Mouse (Mus musculus) T-cell, adult 2 months (primary cell): Measurements from ENCODE around the gene Sh2b2.
"Not testable (repeated sequence)": the region's sequence is repeated elsewhere in the genome, so short reads cannot be mapped to it uniquely, and the experiment has no call there.

ENCODE experiments used
- DNase-seq: peaks from one replicate; pipeline ENCODE4 v3.0.0; 2022; ENCODE audit warnings: low spot score

The Sh2b2 gene

DNA sequence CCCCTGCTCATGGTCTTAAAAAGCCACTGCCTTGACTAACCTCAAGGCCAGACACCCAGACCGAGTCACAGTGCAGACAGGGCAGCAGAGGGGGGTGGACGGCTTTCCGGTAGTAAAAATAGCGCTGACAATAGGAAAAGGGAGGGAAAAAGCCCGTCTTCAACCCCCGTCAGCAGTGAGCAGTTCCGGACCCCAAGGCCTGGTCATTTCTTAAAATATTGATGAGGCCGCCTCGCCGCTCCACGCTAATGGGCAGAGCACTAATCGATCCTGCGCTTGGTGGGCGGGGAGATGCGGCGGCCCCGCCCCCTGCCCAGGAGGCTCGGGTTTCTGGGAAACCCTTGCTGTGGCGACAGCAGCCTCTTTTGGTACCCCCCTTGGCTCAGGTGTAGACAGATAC lies 8.7 kb downstream of the Sh2b2 start:
- DNase-seq: no peak

DNA sequence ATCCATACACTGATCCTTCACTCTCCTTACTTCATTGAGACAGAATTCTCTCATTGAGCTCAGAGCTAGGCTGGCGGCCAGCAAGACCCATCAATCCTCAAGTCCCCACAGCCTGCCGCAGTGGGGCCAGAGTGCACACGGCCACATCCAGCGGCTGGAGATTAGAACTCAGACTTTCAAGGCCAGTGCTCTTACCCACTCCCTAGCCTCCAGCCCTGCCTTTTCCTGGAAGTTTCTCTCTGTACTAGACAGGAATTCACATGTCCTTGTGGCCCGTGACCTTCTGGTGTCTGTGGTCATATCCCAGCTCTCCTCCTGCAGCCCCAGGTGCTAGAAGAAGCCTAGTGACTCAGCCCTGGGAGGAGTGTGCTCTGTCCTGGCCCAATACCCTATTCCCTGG lies 9.7 kb downstream of the Sh2b2 start:
- DNase-seq: no peak

DNA sequence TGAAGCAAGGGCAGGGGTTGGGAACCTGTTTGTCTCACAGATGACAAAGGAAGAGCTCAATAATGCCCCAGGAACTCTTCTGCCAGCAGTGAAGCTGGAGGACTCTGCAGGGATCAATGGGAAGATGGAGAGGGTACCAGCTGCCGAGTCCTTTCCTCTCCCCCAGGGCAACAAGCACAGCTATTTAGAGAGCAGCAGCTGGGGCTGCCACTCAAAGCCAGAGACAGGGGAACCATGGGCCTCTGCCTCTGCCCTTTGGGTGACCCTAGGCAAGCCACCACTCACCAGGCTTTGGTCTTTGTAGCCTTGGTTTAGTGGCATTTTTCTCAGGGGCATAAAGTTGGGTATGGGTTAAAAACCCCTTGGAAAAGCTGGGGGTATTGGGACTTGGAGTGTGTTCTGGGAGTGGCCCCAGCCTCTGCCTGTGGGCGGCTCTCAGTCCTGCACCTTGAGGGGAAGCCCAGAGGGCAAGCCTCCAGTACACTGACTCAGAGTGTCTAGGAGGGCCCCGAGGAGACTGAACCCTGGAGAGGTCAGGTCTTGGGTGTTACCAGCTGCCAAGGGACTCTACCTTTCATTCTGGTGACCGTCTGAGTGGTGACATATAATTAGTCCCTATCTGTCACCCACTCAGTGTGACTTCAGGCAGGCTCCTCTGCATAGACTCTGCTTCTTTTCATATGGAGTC lies 15.9 kb downstream of the Sh2b2 start:
- no peak for DNase-seq

DNA sequence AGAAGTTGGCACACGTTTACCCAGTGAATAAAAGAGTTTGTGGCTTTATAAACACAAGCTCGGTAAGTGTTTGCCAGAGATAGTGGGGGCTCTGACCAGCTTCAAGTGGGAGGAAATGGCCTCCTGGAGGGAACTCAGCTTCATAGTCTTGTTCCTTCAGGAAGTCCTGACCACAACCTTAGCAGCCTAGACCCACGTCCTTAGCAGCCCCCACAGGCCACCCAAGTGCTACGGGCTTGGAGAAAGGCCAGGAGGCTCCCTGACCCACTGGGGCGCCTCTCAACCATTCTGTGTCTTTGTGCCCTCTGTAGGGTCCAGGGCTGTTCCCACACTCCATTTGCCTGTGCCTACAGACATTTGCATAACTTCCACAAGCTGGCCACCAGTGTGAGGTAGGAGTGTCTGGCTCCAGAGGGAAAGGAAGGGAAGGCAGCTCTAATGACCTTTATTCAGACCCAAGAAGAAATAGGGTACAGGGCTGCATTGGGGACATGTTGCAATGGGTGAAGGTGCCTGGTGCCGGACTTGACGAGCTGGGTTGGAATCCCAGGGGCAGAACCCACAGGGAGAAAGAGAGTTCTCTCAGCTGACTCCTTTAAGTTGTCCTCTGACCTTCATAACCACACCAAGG lies 20.0 kb downstream of the Sh2b2 start:
- DNase-seq: no peak

DNA sequence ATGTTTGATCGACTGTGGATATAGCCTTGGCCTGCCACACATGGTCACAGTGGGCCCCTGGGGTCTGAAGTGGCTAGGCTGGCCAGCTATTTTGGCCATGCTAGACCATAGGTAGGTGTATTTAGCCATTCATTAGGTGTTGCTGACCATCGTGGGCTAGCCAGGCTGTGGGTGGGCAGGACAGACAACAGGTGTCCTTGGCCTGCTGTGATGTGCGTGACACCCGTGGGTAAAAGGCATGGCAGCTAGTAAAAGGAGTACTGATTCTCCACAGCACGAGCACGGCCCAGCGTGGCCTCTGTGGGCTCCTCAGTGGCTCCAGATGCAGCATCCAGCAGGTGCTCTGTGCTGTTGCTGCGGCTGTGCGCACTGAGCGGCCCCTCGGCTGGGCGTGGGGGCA lies 27.8 kb downstream of the Sh2b2 start:
- DNase-seq: no peak

DNA sequence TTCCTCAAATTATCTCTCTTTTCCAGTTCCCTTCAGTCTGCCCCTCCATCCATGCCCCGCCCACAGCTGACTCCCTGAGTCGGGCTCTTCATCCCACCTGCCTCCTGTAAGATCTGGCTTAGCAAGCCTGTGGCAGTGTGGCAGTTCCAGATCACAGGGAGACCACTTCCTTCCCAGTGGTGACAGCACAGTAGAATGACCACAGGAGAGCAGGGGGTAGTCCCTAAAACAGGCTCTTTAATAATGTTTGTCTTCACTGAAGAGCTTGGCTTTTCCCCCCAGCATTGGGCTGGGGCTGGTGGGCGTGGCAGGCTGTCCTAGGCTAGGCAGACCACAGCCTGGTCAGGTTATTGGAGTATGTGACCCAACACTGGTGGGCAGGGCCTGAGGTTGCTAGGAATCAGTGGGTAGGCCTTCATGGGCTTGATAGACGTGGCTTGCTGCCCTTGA lies 28.4 kb downstream of the Sh2b2 start:
- no peak for DNase-seq

DNA sequence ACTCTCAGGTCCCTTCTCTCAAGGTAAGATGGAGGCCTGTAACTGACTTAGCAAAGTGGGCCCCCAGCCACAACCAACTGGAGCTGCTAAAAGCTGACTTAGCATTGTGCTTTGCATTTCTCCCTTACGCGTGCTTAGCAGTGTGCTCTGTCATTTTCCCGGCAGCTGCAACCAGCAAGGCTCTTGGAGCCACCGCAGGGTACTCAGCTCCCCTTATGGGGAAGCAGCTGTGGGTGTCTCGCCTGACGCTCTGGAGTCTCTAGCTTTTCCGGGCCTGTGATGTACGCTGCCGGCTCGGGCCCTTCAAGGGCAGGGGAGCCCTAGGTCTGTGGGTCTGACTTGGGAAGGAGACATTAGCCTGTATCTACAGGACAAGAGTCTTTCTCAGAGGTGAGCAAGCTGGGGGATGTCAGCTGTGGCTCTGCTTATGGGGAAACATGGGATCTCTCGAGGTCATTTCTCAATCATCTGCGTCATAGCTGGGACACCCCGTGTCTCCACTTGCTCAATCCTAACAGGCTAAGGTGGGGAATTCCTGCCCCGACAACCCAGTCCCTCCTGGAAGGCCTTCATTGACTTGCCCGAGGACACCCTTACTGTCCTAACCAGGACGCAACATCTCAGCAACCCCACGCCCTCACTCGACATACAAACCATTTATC lies 29.2 kb downstream of the Sh2b2 start:
- DNase-seq: no peak

DNA sequence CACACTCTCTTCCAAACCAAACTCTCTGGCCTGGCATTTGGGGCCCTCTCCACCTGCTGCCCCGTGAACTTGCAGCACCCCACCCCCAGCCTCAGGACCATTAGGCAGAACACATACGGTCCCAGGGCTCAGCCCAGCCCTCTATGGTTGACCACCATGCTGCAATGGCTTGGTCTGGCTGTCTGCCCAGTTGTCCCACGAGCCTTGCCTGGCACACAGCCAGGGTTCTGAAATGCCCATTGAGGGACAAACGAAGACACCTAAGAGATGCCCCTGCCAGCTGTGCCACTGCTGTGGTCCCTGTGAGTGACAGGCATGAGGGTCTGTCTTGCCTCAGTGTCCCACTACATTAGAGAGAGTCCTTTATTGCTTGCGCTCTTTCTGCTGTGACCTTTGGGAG lies 30.4 kb downstream of the Sh2b2 start:
- DNase-seq: no peak

DNA sequence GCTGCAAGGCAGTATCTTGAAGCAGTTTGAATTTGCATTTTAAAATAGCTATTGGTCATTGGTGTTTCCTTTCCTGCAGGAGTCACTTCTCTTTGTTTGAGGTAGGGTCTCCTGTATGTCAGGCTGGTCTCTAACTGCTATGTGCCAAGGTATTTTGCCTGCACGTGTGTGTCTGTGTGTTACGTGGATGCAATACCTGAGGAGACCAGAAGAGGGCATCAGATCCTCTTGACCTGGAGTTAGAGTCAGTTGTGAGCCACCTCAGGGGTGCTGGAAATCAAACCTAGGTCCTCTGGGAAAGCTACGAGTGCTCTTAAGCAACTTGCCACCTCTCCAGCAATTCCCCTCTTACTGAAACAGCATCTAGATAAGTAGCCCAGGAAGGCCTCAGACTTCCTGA lies 31.1 kb downstream of the Sh2b2 start:
- no peak for DNase-seq

DNA sequence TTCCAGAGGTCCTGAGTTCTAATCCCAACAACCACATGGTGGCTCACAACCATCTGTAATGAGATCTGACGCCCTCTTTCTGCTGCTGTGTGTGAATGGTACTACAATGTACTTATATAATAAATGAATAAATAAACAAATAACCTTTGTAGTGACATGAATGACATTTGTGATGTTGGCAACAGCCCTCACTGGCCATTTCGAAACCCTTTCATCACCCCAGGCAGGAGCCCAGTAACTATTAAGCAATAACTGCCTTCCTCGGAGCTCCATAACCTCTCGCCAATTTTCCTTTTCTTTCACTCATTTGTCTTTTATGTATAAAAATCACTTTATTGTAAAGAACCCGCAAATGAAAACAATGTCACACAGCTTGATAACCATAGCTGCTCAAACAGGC lies 32.6 kb downstream of the Sh2b2 start:
- DNase-seq: no peak

DNA sequence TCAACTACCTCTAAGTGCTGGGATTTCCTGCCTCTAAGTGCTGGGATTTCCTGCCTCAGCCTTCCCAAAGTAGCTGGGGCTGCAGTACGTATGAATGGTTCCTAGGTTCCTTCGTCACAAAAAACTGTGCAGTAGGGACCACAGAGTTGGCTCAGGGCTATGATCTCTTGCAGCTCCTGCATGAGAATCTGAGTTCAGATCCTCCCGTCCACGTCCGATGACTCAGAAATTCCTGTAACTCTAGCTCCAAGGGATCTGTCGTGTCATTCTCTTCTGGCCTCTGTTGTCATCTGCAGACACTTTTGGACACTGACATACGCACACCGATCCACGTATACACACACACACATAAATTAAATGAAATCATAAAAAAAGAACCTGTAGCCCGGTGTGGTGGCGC lies 33.6 kb downstream of the Sh2b2 start:
- no peak for DNase-seq

DNA sequence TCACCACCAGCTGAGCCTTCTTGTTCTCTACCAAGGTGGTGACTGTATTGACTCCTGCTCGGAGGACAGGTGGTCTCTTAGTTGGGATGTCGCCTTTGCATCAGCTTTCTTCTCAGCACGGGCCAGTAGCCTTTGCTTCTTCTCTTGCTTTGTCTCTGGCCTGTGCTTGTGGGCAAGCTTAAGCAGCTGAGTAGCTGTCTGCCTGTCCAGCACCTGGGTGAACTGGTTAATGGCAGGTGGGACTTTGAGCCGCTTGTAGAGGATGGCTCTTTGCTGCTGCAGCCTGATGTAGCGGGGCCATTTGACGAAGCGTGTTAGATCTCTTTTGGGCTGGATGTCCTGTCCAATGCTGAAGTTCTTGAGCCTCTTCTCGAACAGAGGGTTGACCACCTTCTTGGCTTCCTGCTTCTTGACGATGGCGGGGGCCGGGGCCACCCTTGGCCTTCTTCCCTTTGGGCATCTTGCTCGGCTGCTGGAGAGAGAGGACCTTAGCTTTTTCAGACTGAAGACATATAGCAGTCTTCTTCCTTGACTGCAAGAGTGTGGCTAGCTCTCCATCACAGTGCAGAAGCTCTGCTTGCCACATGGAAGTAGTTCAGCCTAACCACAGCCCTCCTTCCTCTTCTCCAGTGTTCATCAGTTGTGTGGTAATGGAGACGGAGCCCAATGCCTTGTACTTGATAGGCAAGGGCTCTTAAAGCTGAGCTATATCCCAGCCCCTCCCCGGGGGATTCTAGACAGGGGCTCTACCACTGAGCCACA lies 34.8 kb downstream of the Sh2b2 start:
- DNase-seq: not testable (repeated sequence)

DNA sequence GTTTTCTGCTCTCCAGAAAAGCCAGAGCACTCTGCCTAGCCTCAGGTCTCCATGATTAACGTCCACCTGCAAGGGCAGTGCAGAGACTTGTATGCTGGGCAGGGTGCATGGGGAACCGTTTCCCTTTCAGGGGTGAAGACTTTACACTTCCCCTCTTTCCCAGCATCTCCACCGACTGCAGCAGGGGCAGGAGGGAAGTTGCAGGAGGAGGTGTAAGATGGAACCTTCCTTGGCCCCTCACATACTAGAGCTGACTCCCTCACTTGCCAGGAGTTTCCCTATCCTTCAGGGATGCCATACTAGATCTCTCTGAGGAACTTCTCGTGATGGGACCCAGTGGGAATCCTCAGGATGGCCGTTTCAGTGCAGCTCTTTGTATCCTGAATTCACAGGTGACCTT lies 35.8 kb downstream of the Sh2b2 start:
- no peak for DNase-seq

DNA sequence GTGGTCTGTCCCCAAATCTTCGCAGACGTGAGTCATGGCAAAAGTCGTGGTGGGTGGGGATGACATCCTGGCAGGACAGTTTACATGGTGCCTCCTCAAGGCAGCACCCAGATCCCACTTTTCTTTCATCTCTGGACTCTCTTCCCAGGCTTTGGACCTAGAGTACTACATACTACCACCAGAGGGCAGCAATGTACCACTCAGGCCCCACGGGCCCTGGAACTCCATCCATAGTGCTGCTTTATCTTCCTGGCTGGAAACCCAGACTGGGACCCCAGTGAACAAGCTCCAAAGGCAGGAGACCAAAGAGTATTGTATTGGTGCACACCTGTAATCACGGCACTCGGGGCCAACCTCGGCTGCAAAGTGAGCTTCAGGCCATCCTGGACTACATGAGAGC lies 44.5 kb downstream of the Sh2b2 start:
- DNase-seq: peak; percentile 31

DNA sequence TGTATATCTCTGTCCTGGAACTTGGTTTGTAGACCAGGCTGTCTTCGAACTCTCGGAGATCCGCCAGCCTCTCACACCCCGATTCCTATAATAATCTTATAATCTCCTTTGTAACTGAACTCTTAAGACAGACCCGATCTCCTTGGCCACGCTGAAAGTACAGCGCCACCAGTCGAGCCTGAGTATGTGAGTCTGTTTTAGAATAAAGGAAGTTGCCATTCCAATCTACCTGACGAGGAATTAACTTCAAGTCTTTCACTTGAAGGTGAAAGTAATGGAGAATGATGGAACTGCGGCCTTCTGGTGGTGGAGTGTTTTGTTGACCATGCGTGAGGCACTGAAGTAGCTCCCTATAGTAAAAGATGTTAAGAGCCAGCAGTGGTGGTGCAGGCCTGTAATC lies 46.8 kb downstream of the Sh2b2 start:
- DNase-seq: no peak

DNA sequence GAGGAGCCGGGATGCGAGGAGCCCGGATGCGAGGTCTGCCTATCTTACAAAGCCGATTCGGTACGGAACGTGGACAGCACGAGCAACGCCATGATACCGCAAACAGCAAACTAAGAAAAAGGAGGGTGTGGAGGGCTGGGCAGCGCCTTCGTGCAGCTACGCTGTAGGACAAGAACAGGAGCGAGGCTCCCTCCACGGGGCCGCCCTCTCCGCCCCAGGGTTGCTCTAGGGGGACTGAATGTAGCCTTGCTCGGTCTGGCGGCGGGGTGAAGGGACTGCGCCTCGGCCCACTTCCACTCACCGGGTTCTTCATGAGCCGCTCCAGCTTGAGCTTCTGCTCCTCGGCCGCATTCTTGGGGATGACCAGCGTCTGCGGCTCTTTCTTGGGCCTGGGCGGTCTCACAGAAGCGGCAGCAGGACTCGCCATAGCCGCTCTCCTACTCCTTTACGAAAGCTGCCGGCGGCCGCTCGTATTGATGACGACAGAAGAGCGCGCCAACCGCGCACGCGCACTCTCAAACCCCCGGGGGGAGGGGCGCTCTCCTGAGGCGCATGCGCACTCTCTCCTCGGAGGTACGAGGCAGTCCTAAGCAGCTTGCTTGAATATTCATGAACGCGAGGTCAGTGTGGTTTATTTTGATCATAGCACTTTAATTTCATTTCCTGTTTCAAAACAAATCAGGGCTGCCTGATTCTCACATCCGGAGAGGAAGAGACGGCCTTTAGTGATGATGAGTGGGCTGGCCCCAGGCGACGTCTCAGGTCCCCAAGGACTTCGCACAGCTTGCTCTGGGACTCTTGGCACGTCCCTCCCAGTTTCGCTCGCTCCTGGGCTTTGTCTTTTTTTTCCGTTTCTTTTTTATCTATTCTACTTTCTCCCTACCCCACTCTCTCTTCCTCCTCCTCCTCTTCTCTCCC lies 47.6 kb downstream of the Sh2b2 start, which contains the start of gene Prkrip1:
Prkrip1 (minus strand) TSS at position 490 of the 918 bp plus-strand sequence.
- DNase-seq: peak; percentile 96

DNA sequence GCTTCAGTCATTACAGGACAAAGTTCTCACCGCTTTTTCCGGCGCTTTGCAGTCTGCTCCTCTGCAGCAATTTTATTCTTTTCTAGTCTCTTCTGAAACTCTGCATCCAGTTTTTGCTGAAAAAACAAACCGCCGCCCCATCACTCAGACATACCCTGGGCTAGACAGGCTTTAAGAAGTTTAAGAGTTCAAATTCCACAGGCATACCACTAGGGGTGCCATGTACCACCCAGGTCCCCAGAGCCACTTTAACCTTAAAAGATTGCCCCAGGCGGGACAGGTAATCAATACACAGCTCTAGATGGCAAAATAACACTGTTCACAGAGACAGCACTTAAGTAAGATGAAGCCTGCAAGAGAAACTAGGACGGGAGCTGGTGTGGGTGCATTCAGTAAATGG lies 54.5 kb downstream of the Sh2b2 start:
- DNase-seq: no peak

DNA sequence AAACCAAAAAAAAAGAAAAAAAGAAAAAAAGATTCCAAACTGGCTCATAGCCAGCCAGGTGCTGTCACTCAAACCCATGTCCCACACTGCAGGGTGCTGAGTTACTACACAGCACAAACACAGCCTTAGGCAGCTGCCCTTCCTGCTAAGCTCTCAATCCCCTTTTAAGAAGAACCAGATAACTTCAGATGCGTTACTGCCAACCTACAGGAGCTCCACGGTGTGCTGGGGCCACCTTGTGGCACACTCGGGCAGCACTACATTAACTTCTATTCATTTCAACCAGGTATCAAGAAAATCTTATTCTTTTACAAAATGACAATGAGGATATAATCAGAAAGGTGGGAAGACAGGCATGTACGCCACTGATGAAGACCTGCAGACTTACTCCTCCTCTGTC lies 59.6 kb downstream of the Sh2b2 start:
- peak; percentile 79 for DNase-seq

DNA sequence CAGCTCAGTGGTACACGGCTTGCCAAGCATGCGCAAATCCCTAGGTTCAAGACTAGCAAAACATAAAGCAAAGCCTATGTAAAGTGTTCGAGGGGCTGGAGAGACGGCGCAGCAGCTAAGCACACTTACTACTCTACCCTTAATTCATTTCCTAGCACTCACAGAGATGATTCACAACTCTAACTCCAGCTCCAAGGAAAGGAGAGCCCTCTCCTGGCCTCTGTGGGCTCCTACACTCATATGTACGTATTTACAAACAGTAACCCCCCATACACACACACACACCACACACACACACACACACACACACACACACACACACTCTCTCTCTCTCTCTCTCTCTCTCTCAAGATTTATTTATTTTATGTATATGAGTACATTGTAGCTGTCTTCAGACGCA lies 62.6 kb downstream of the Sh2b2 start:
- peak; percentile 30 for DNase-seq

DNA sequence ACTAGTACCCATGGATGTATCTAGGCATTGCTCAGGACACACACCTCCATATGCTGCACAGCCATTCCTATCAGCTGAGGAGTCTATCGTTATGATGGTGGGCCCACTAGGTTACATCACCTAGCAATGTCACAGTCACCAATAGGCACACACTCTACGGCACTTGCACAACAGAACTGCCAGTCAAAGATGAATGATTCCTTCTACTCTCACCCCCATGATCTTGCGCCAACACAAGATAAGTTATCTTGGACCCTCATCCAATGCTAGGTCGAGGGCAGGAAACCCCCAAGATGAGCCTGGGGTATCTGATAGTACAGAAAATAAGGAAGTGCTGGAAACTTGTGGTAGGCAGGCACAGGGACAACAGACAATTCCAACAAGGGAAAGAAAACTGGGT lies 63.5 kb downstream of the Sh2b2 start:
- DNase-seq: no peak

DNA sequence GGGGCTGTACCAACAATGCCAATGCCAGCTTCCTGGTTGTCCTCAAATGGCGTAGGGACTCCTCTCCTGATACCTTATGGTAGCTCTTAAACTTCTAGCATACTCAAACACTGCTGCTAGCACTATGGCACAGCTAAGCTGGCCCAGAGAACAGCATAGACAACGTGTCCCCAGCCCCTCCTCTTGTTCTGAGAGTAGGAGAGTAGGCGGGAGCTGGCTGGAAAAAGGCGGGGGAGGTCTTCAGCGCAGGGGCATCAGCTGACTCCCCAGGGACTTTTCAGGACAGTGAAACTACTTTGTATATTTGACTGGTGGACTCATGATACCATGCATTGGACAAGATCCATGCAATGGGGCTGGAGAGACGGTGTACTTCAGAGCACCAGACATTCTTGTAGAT lies 64.3 kb downstream of the Sh2b2 start:
- DNase-seq: no peak

DNA sequence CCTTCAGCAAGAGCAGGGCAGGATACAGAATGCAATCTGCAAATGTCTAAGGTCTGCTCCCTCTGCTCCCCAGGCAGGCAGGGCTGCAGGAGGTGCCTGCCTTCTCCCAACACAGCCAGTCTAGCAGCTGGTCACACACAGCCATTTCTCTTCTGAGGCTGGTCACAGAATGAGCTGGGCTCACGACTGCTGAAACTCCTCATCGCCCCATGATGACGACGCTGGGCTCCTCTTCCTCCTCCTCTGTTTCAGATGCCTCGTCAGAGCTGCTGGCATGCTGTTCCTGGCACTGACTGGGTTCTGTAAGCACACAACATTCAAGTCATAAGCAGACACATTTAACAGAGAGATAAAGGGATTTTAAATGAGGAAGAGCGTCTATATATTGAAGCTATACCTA lies 65.2 kb downstream of the Sh2b2 start:
- no peak for DNase-seq
